Mouse (Mus musculus): ENCODE results near the gene Mak.
A peak's percentile ranks its signal among the peaks of the same experiment; 100 is the strongest.

DNA sequence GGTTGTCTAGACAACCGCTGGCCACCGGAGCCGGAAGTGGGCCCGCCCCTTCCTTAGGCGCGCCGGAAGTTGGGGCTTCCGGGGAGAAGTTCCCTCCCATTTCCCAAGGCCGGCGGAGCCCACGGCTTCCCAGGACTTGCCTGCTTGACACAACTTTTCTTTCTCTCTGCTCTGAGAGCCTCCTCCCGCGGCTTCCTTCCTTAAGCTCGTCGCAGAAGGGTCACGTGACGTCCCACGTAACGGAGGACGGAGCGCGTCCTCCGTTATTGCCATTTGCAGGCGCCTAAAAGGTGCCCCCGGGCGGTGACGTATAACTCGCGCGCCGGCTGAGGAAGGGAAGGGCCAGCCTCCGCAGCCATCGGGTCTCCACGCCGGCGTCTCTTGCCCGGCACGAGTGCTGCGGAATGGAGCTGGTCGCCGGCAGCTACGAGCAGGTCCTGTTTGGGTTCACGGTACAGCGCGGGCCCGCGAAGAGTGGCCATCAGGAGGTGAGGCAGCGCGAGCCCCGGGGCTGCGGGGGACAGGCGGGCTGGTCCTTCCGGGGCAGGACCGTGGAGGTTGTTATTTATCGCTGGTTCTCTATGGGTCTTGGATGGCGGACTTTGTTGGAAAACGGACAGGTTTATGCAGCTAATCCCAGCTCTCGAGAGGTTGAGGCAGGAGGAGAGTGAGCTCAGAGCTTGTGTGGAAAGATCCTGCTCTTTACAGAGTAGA is 78.4 kb downstream of the Mak start, which contains the start of gene Pak1ip1:
- TF ChIP-seq CTCF (IDR thresholded peaks at IDR 0.05; ENCODE audit: borderline replicate concordance, insufficient read depth, low read length) = no peak
- peak; percentile 54; the same call in 1 of the 2 replicates for TF ChIP-seq POLR2A (IDR thresholded peaks at IDR 0.05; ENCODE audit: low read depth, low read length)
